Mouse (Mus musculus) embryonic facial prominence, embryonic 11.5 days (tissue): ENCODE data around the gene Gm17364. TPM values are rescaled to one million over a fixed set of nuclear protein-coding genes. Genes with fewer than 3 reads are reported as not detected.
A peak's percentile ranks its signal among the peaks of the same experiment; 100 is the strongest.

ENCODE experiments used
- ATAC-seq: fragments of 200-750 bp; cut with Nextera tagmentation; replicated peaks from 2 replicates; pipeline ENCODE4 v1.8.0; 2017; ENCODE audit warnings: low read depth; ENCODE audit not compliant: insufficient number of reproducible peaks, low FRiP score, low TSS enrichment
- DNase-seq: peaks from one replicate; pipeline ENCODE4 v3.0.0-alpha.2; 2015; ENCODE audit warnings: low spot score
- H3K27ac ChIP-seq: fragments of 300-500 bp; sonication (generic); replicated peaks from 2 replicates; pipeline ENCODE4 v1.5.1; 2014; ENCODE audit warnings: mild to moderate bottlenecking, low read depth, low read length, control low read depth
- H3K27me3 ChIP-seq: fragments of 300-500 bp; sonication (generic); 2 replicates; pipeline ENCODE4 v1.6.1; 2014; ENCODE audit warnings: mild to moderate bottlenecking, low read length, moderate library complexity, mixed read lengths; ENCODE audit not compliant: control insufficient read depth, insufficient read depth
- H3K36me3 ChIP-seq: fragments of 300-500 bp; sonication (generic); replicated peaks from 2 replicates; pipeline ENCODE4 v1.6.1; 2014; ENCODE audit warnings: low read depth, mild to moderate bottlenecking, low read length, moderate library complexity, mixed read lengths; ENCODE audit not compliant: control insufficient read depth, insufficient read depth
- H3K4me1 ChIP-seq: fragments of 300-500 bp; sonication (generic); 2 replicates; pipeline ENCODE4 v1.6.1; 2014; ENCODE audit warnings: low read length, mixed read lengths; ENCODE audit not compliant: control insufficient read depth, insufficient read depth
- H3K4me2 ChIP-seq: fragments of 300-500 bp; sonication (generic); 2 replicates; pipeline ENCODE4 v1.6.1; 2014; ENCODE audit warnings: low read depth, mild to moderate bottlenecking, control low read depth, low read length, moderate library complexity
- H3K4me3 ChIP-seq: fragments of 300-500 bp; sonication (generic); 2 replicates; pipeline ENCODE4 v1.5.1; 2014; ENCODE audit warnings: low read depth, low read length, control low read depth
- H3K9ac ChIP-seq: fragments of 300-500 bp; sonication (generic); replicated peaks from 2 replicates; pipeline ENCODE4 v1.6.1; 2014; ENCODE audit warnings: mild to moderate bottlenecking, control low read depth, low read length
- H3K9me3 ChIP-seq: fragments of 300-500 bp; sonication (generic); replicated peaks from 2 replicates; pipeline ENCODE4 v1.6.1; 2016; ENCODE audit warnings: mild to moderate bottlenecking, low read length, inconsistent platforms, mixed read lengths; ENCODE audit not compliant: control insufficient read depth
- WGBS: fragments of 180-500 bp; shearing (Covaris S2); extraction: QIAGEN DNeasy Blood & Tissue Kit; methylation state at CpG from one replicate; pipeline ENCODE4 v1.1.7; 2014; 5-methylcytosine and 5-hydroxymethylcytosine counted together
- polyA plus RNA-seq: library from polyadenylated mRNA; unstranded; fragments of >200 nt; fragmentation: Nextera tagmentation; extraction: Ambion mirVana; gene quantifications from 2 replicates; pipeline ENCODE4 v1.2.1, GENCODE M21; 2014

Gene Gm17364
- polyA plus RNA-seq: not detected in 2 replicates

- 93% methylated on average over 10 of the region's 10 CpGs for WGBS
These were observed at the start of gene Gm17364 for GRCm38 (mm10) chr13:41273927-41274650. TSS of gene Gm17364 (minus strand) at chr13:41273977.

GRCm38 (mm10) chr13:41321433-41321832, 47.7 kb upstream of the Gm17364 start:
- Histone ChIP-seq H3K9me3 (no peaks in the 10 kb centered on the region), H3K4me3 (no peak overlapping the region), H3K36me3 (no peaks in the 10 kb centered on the region), H3K4me2 (no peak overlapping the region), H3K27me3 (no peaks in the 10 kb centered on the region), H3K9ac (no peak overlapping the region), H3K4me1 (no peaks in the 10 kb centered on the region), H3K27ac (no peak overlapping the region)
- ATAC-seq: no peak
- DNase-seq: no peak
- WGBS: 93% methylated on average over 3 of the region's 3 CpGs

More at GRCm38 (mm10) chr13:41273927-41274650, at the start of gene Gm17364:
- Histone ChIP-seq H3K4me3 (no peak within 1 kb of the TSS), H3K27ac (no peak within 1 kb of the TSS), H3K9ac (no peak within 1 kb of the TSS), H3K36me3 (no peaks in the 10 kb centered on the region), H3K27me3 (no peaks in the 10 kb centered on the region), H3K4me2 (no peak within 1 kb of the TSS), H3K9me3 (no peaks in the 10 kb centered on the region), H3K4me1 (no peaks in the 10 kb centered on the region)
- DNase-seq (no peak), ATAC-seq (no peak)

- no peak overlapping the region for H3K4me2 ChIP-seq
- 81% methylated on average over 5 of the region's 5 CpGs for WGBS
- H3K36me3 ChIP-seq: no peaks in the 10 kb centered on the region
- ATAC-seq (no peak), DNase-seq (no peak)
- no peaks in the 10 kb centered on the region for H3K9me3 ChIP-seq
- no peak overlapping the region for H3K9ac ChIP-seq
- no peak overlapping the region for H3K27ac ChIP-seq
- H3K27me3 ChIP-seq: no peaks in the 10 kb centered on the region
- H3K4me1 ChIP-seq: no peaks in the 10 kb centered on the region
- H3K4me3 ChIP-seq: no peak overlapping the region
These were observed 47.0 kb upstream of the Gm17364 start for GRCm38 (mm10) chr13:41320749-41321148.

GRCm38 (mm10) chr13:41302716-41303115, 28.9 kb upstream of the Gm17364 start:
- no peak overlapping the region for H3K4me3 ChIP-seq
- H3K27me3 ChIP-seq: no peaks in the 10 kb centered on the region
- H3K4me1 ChIP-seq: peaks cover 2% of the 10 kb centered on the region; the same call in 1 of the 2 replicates
- WGBS: 60% methylated on average over 10 of the region's 10 CpGs
- H3K27ac ChIP-seq: no peak overlapping the region
- no peak overlapping the region for H3K9ac ChIP-seq
- H3K36me3 ChIP-seq: no peaks in the 10 kb centered on the region
- DNase-seq (peak; percentile 81), ATAC-seq (no peak)
- H3K9me3 ChIP-seq: no peaks in the 10 kb centered on the region
- H3K4me2 ChIP-seq: no peak overlapping the region

- H3K9ac ChIP-seq: no peak overlapping the region
- WGBS: 52% methylated on average over 4 of the region's 4 CpGs
- H3K4me1 ChIP-seq: peaks cover 2% of the 10 kb centered on the region; the same call in 1 of the 2 replicates
- DNase-seq: no peak
- H3K36me3 ChIP-seq: no peaks in the 10 kb centered on the region
- H3K27me3 ChIP-seq: no peaks in the 10 kb centered on the region; the same call in 1 of the 2 replicates
- no peak overlapping the region for H3K4me3 ChIP-seq
- H3K4me2 ChIP-seq: no peak overlapping the region
- H3K9me3 ChIP-seq: no peaks in the 10 kb centered on the region
- no peak overlapping the region for H3K27ac ChIP-seq
- no peak for ATAC-seq
These were observed 26.3 kb upstream of the Gm17364 start for GRCm38 (mm10) chr13:41300037-41300436.

GRCm38 (mm10) chr13:41298996-41299395, 25.2 kb upstream of the Gm17364 start:
- Histone ChIP-seq H3K4me2 (no peak overlapping the region), H3K27ac (no peak overlapping the region), H3K36me3 (no peaks in the 10 kb centered on the region), H3K4me1 (peaks cover 2% of the 10 kb centered on the region; the same call in 1 of the 2 replicates), H3K9ac (no peak overlapping the region), H3K4me3 (no peak overlapping the region), H3K27me3 (no peaks in the 10 kb centered on the region; the same call in 1 of the 2 replicates), H3K9me3 (no peaks in the 10 kb centered on the region)
- peak; percentile 67 for DNase-seq
- WGBS: 11% methylated on average over 5 of the region's 5 CpGs
- ATAC-seq: no peak

GRCm38 (mm10) chr13:41298533-41298932, 24.8 kb upstream of the Gm17364 start:
- ATAC-seq (no peak), DNase-seq (no peak)
- 21% methylated on average over 2 of the region's 2 CpGs for WGBS
- Histone ChIP-seq H3K4me2 (no peak overlapping the region), H3K36me3 (no peaks in the 10 kb centered on the region), H3K27ac (no peak overlapping the region), H3K4me1 (peaks cover 2% of the 10 kb centered on the region; the same call in 1 of the 2 replicates), H3K9me3 (no peaks in the 10 kb centered on the region), H3K4me3 (no peak overlapping the region), H3K9ac (no peak overlapping the region), H3K27me3 (no peaks in the 10 kb centered on the region; the same call in 1 of the 2 replicates)

GRCm38 (mm10) chr13:41296396-41296795, 22.6 kb upstream of the Gm17364 start:
- 43% methylated on average over 10 of the region's 10 CpGs for WGBS
- no peak overlapping the region for H3K27ac ChIP-seq
- H3K27me3 ChIP-seq: no peaks in the 10 kb centered on the region; the same call in 1 of the 2 replicates
- no peaks in the 10 kb centered on the region for H3K36me3 ChIP-seq
- H3K4me3 ChIP-seq: no peak overlapping the region
- no peak overlapping the region for H3K4me2 ChIP-seq
- H3K9me3 ChIP-seq: no peaks in the 10 kb centered on the region
- DNase-seq (peak; percentile 60), ATAC-seq (0 out of 2 replicates have a peak, but pooled peaks have one; percentile 23)
- peaks cover 2% of the 10 kb centered on the region; the same call in 1 of the 2 replicates for H3K4me1 ChIP-seq
- no peak overlapping the region for H3K9ac ChIP-seq
